Mouse (Mus musculus) thymus, adult 2 months (tissue): ENCODE measurements at regions not wholly inside any gene's neighbourhood (a gene's known extent, or its start where the extent isn't known, plus 50 kb on each side); places are given as distances from the start of the nearest gene placed in this dataset.

ENCODE experiments used
- CTCF ChIP-seq: fragments of 200-500 bp; IDR thresholded peaks from 2 replicates; pipeline ENCODE4 v1.5.1; 2012; ENCODE audit warnings: mild to moderate bottlenecking, control low read depth, low read length, moderate library complexity, borderline replicate concordance; ENCODE audit not compliant: control insufficient read depth, poor library complexity, insufficient read depth; ENCODE audit errors: extremely low read depth
- POLR2A ChIP-seq: fragments of 200-500 bp; IDR thresholded peaks from 2 replicates; pipeline ENCODE4 v1.6.1; 2012; ENCODE audit warnings: mild to moderate bottlenecking, low read length, control low read depth, moderate library complexity; ENCODE audit not compliant: control insufficient read depth, poor library complexity, insufficient read depth; ENCODE audit errors: extremely low read depth

DNA sequence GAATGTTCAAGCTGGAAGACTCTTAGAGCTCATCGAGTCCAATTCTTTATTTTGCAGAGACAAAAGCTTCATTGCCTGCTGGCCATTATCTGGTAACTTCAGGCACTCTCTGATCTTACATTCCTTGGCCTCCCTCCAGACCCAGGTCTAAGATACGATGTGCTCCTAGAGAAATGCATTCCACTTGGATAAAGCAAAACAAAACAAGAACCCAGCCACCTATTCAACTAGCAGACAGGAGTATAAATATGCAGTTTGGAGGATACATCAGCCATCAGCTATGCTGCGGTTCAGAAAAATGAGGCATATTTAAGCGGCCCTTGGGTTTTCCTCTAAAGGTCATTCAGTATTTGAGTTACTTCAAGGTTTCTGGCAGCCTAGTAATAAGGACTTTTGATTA lies 146.5 kb upstream of the Col8a1 start:
- TF ChIP-seq CTCF (no peak), POLR2A (no peak)
